Mouse (Mus musculus) left cerebral cortex, adult 2 months (tissue): ENCODE data around the gene Samd14. TPM values are rescaled to one million over a fixed set of nuclear protein-coding genes. Genes with fewer than 3 reads are reported as not detected.
"Not testable (repeated sequence)": the region's sequence is repeated elsewhere in the genome, so short reads cannot be mapped to it uniquely, and the experiment has no call there.

ENCODE experiments used
- DNase-seq, 2 experiments: peaks; one replicate each; pipeline ENCODE4 v3.0.0; 2021 to 2022; ENCODE audit warnings: low spot score in 2 of 2, mixed read lengths in 1 of 2; ENCODE audit errors: extremely low spot score in 1 of 2
- H3K27ac ChIP-seq: fragments of 200-600 bp; 2 replicates; pipeline ENCODE4 v1.8.1; 2022
- H3K4me3 ChIP-seq: fragments of 200-600 bp; 2 replicates; pipeline ENCODE4 v1.8.1; 2022
- CTCF ChIP-seq: fragments of 200-600 bp; IDR thresholded peaks from 2 replicates; pipeline ENCODE4 v1.8.1; 2022; ENCODE audit warnings: antibody characterized with exemption, mild to moderate bottlenecking, moderate library complexity
- intact Hi-C: fragments of 180-260 bp; cut with DNase I; formaldehyde crosslinking; loops from one replicate; pipeline ENCODE4 v1.15.1; 2025
- long read RNA-seq, 2 experiments: library from polyadenylated mRNA; stranded (forward); transcript quantifications; one replicate each; pipeline ENCODE4 v2.0.0; 2021; ENCODE audit warnings: borderline mapping rate in 2 of 2
- total RNA-seq, 2 experiments: library from RNA; stranded (reverse); gene quantifications; 2 replicates each; pipeline ENCODE4 v1.2.3; 2021

Gene Samd14
- total RNA-seq: 10 to 100 TPM; 25.1 to 30.1 TPM
- long read RNA-seq, experiment 1, transcript Samd14-201 (10 exons, 3,318 nt): major isoform, 23 of 45 reads
- long read RNA-seq, experiment 1, partial matches to known transcripts: 11 of 45 reads
- long read RNA-seq, experiment 1, other reads (novel, unspliced or antisense): 11 of 45 reads
- long read RNA-seq, experiment 2, transcript Samd14-201 (10 exons, 3,318 nt): major isoform, 28 of 47 reads
- long read RNA-seq, experiment 2, partial matches to known transcripts: 7 of 47 reads
- long read RNA-seq, experiment 2, other reads (novel, unspliced or antisense): 12 of 47 reads

DNA sequence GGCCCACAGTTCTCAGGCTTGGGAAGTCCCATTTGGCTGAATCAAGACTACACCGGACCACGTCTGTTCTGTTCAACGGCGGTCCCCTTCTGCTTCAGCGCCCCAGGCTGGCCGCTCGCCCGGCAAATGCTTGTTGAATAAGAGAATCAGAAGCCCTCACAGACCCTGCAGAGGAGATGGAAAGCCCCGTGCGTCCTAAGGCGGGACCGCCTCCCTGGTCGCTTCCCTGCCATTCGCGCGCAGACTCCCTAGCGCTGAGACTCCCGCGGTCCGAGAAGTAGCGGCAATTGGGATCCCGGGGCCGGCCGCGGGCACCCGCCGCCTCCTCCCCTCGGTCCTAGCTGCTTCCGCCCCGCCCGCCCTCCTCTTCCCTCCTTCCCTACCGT is at the start of gene Samd14:
Samd14 (plus strand) TSS at position 251 of the 386 bp plus-strand sequence.
- H3K27ac ChIP-seq: peak within 1 kb of the TSS; percentile 57
- TF ChIP-seq CTCF: no peak
- intact Hi-C loops: no loop called here
- DNase-seq: peak; percentile 52 to 64
- peak within 1 kb of the TSS; percentile 54 for H3K4me3 ChIP-seq

DNA sequence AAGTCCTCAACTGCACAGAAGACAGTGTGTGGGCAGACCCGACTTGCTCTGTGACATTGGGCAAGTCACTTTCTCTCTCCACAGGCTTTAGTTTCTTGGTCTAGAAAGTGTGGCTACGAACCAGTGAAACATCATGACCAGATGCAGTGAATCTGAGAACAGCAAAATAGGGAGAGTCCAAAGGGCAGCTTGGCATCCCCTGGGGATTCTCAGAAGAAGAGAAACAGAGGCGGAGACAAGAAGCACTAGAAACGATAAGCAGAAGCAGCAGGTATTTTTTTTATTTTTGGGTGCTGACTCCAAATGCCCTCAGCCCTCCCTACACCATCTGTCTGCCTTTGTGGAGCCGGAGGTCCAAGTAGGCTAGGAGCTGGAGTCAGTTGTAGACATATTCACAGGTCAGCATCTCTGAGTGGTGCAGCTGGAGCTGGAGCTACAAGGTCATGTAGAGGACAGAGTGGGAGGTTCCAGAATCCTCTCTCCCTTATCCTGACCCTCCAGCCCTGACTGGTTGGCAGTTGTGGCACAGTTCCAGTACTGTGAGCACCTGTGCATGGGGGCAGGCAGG is 47.1 kb upstream of the Samd14 start:
- no peak overlapping the region for H3K27ac ChIP-seq
- DNase-seq: no peak
- no peak overlapping the region for H3K4me3 ChIP-seq
- no peak for TF ChIP-seq CTCF
- intact Hi-C loops: no loop called here

DNA sequence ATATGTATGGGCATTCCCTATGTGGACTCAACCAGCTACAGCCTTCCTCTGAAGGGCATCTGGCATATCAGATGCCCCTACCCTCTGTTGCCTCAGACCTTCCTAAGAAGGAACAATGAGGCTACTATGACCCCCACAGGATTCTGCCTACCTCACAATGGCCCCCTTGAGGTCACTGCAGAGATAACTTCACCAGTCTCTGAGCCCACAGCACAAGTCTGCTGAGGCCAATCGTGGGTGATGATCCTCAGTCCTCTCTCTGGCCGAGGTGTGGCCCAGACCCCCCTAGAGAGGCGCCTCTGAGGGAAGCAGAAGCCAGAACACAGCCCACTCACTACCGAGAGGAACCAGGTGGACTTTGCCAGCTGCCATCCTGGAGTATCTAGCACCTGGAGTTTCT is 42.3 kb upstream of the Samd14 start, which contains the start of gene Hils1:
Hils1 (plus strand) TSS at position 175 of the 400 bp plus-strand sequence.
- no peak within 1 kb of the TSS for H3K4me3 ChIP-seq
- no peak within 1 kb of the TSS for H3K27ac ChIP-seq
- no peak for TF ChIP-seq CTCF
- no peak for DNase-seq
- intact Hi-C loops: loop anchor here (5.0 kb wide), 1 partner anchor 185 kb away; the partner anchor contains the start of gene Tmem92

DNA sequence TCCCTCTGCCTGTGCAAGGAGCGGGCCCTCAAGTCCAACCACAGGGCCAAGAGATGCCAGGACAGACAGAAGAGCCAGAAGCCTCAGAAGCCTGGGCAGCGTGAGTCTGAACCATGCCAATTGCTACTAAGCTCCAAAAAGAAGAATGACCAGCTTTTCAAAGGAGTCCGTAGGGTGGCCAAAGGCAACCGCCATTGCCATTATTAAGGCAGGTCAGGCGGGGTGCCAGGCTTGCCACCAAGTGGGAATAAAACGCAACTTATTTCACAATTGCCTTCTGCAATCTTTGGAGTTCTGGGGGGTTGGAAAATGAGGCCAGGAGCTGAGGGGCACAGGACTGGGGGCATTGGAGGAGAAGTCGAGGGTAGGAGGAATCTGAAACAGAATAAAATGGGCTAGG is 41.5 kb upstream of the Samd14 start:
- intact Hi-C loops: loop anchor here (5.0 kb wide), 1 partner anchor 186 kb away; the partner anchor contains the start of gene Tmem92
- no peak overlapping the region for H3K27ac ChIP-seq
- H3K4me3 ChIP-seq: no peak overlapping the region
- DNase-seq: no peak
- TF ChIP-seq CTCF: no peak

DNA sequence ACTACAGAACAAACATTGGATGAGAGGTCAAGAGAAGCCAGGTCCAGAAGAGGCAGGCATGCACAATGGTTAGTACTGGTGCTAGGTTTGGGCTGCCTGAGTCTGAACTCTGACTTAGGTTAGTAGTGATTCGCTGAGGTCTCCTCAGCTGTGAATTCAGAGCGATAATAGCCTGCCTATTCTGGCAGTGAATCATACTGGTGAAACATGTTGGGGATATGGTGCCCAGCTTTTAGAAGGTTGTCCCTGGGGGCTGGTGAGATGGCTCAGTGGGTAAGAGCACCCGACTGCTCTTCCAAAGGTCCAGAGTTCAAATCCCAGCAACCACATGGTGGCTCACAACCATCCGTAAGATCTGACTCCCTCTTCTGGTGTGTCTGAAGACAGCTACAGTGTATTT is 40.0 kb upstream of the Samd14 start:
- not testable (repeated sequence) for DNase-seq, H3K4me3 ChIP-seq, H3K27ac ChIP-seq
- intact Hi-C loops: loop anchor here (1.0 to 5.0 kb wide), 3 partner anchors 30 to 239 kb away; partner anchors contain the start of gene Tmem92

DNA sequence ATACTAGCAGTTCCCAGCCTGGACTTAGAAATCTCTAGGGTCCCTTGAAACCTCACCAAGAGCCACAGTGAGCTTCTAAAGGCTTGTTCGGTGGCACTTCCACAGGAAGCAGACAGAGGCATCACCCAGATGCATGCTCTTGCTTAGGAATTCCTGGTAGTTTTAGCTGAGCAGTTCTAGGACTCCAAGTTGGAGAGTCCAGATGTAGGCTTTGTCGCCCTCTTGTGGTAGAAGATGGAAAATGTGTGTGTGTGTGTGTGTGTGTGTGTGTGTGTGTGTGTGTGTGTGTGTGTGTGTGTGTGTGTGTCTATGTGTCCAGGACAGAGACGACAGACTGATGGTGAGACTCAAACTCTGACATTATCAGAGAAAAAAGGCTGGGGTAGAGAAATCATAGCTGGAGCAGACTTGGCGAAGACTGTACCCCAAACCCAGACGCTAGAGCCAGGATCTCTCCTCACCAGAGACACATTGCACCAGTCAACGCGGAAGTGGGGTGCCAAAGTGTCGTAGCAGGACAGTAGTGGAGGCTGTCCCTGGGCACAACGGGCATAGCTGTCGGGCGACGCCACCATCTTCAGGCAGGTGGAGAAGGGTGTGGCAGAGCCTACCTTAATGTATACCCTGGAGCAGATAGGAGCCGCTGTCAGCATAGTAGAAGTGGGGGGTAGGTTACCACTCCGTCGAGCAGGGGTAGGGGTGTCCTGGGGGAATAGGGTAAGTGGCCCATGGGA is 39.3 kb upstream of the Samd14 start:
- Histone ChIP-seq H3K27ac (no peak overlapping the region), H3K4me3 (no peak overlapping the region)
- peak; percentile 73 for DNase-seq
- intact Hi-C loops: loop anchor here (2.0 kb wide), 1 partner anchor 240 kb away; no protein-coding TSS in a partner anchor
- peak; percentile 62 for TF ChIP-seq CTCF

DNA sequence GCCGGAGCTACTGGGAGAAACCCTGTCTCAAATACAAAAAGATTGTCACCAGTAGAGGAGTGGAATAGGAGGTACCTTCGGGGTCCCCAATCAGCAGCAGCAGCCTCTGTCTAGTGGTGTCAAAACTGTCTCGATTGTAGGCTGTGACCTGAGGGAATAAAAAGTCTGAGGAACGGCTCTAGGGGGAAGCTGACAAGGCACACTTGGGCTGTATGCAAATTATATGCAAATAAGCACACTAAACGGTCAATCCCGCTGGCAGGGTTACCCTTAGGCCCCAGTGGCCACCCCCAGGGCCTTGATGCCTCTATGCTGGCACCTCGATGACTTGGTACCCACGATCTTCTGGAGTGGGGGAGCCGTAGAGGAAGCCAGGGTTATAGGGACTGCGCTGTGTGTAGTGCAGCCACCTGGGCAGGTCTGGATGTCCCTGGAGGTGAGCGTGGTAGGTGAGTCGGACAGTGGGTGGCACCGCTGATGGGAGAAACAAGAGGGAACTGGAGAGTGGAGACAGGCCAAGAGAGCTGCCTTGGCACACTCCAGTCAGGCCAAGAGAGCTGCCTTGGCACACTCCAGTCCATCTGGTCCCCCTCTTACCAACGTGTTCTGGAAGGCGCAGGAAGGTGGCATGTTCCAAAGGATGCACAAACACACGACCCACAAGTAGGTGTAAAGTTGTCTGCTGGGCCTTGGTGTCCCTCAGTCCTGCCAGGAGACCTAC is 37.6 kb upstream of the Samd14 start:
- TF ChIP-seq CTCF: no peak
- H3K4me3 ChIP-seq: no peak overlapping the region
- H3K27ac ChIP-seq: no peak overlapping the region
- intact Hi-C loops: loop anchor here (2.0 kb wide), 1 partner anchor 241 kb away; no protein-coding TSS in a partner anchor
- DNase-seq: no peak

DNA sequence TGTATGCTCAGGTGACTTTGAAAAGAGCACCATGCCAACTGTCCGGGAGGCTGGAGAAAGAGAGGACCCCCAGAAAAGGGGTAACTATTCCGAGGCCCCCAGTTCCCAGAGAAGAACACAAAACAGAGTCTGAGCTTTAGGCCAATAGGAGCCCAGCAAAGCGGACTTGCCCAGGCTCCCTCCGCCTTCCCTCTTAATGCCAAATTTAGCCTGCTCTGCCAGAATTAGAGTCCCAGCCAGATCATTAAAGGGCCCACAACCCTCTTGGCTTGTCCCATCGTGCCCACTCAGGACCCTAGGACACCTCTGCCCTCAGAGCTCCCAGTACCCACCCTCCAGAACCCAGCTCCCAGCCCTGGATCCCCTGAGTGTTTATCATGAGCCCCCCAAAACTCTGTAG is 36.8 kb upstream of the Samd14 start:
- no peak for TF ChIP-seq CTCF
- DNase-seq: no peak
- H3K4me3 ChIP-seq: no peak overlapping the region
- intact Hi-C loops: no loop called here
- no peak overlapping the region for H3K27ac ChIP-seq

DNA sequence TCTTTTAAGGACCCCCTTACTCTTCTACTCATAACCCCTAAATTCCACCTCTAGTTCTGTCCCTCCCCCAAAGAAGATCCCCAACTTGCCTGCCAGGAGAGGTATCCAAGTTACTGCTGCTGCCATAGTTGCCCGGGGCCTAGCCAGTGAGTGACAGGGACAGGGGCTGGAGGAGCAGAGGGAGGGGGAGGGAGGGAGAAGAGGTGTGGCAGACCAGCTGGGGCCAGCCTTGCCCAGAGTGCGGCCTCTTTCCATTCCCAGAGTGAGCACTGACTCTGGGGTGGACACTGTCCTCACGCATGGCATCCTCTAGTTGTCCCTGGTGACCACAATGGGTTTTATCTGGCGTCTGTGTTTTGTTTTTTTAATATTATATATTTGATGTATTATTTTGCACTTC is 36.4 kb upstream of the Samd14 start:
- H3K27ac ChIP-seq: no peak overlapping the region
- no peak overlapping the region for H3K4me3 ChIP-seq
- TF ChIP-seq CTCF: no peak
- DNase-seq: no peak
- intact Hi-C loops: no loop called here

DNA sequence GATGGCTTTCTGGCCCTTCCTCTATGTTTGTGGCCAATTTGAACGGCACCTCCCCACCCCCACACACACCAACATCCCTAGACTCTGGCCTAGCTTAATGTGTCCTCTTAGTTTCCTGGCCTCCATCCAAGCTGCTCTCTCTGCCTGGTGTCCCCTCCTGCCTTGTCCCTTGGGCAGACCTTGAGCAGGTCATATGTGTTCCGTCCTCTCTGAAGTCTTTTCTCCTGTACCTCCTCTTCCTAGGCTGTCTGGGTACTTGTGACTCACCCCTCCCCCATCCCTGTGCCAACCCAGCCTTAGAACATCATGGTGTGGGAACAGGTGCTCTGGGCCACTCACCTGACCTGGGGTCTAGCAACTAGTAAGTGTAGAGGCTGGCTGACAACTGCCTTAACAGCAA is 34.7 kb upstream of the Samd14 start:
- intact Hi-C loops: loop anchor here (5.0 kb wide), 1 partner anchor 67 kb away; the partner anchor contains the start of gene Pdk2
- DNase-seq: no peak
- H3K27ac ChIP-seq: no peak overlapping the region
- TF ChIP-seq CTCF: no peak
- no peak overlapping the region for H3K4me3 ChIP-seq

DNA sequence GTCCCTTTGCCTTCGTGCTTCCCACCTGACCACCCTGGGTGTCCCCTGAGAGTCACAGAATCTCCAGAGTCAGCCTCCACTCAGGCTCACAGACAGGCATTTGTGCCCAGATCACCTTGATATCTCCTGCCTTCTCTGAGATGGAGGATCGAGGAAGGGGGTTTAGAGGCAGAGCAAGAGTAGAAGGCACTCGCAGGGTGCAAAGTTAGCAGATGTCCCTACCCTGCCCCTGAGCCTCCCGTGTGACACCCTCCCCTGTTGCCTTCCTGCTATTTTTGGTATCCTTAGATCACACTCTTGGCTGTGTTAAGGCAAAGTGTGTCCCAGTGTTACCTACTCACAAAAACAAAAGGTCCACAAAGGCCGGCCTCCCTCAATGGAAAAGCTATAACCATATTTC is 33.5 kb upstream of the Samd14 start, which contains the start of gene Sgca:
Sgca (minus strand) TSS at position 129 of the 400 bp plus-strand sequence.
- no peak within 1 kb of the TSS for H3K27ac ChIP-seq
- H3K4me3 ChIP-seq: no peak within 1 kb of the TSS
- no peak for TF ChIP-seq CTCF
- intact Hi-C loops: loop anchor here (5.0 kb wide), 1 partner anchor 66 kb away; the partner anchor contains the start of gene Pdk2
- no peak for DNase-seq
